Mouse (Mus musculus) small intestine, adult 2 months (tissue): ENCODE measurements around the gene Gramd1b.

Experiments used
- CTCF ChIP-seq: fragments of 200-500 bp; IDR thresholded peaks from 2 replicates; pipeline ENCODE4 v1.5.1; 2012; ENCODE audit warnings: low read depth, mild to moderate bottlenecking, control low read depth, inconsistent platforms, low read length, moderate library complexity, mixed read lengths; ENCODE audit not compliant: insufficient replicate concordance, insufficient read length; ENCODE audit errors: extremely low read depth
- POLR2A ChIP-seq: fragments of 200-500 bp; IDR thresholded peaks from 2 replicates; pipeline ENCODE4 v1.6.1; 2012; ENCODE audit warnings: low read depth, mild to moderate bottlenecking, control low read depth, inconsistent platforms, low read length, moderate library complexity

DNA sequence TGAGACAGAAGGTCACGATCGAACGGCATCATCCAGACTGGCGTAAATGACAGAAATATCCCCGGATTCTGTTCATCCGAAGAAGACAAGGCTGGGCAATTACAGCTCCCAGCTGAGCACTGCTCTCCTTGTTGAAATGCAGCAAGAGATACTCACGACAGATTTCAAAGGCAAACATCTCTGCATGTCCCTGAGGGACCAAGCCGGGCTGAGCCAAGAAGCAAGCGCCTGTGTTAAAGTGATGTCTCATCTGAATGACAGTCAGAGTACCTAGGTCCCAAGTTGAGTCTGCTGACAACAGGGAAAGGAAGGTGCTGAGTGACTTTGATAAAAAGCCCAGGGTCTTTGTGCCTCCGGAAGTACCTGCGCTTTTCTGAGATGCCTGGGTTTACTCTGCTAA is 157.1 kb downstream of the Gramd1b start:
- no peak for TF ChIP-seq POLR2A
- no peak for TF ChIP-seq CTCF
